Mouse (Mus musculus) CH12F3 (cell line): ENCODE measurements around the gene Slc39a13.
"Not testable (repeated sequence)": the region's sequence is repeated elsewhere in the genome, so short reads cannot be mapped to it uniquely, and the experiment has no call there.

Experiments
- in situ Hi-C: fragments of 300-500 bp; cut with MboI; formaldehyde crosslinking; loops from 2 replicates; pipeline ENCODE4 v1.14.3; 2020; ENCODE audit warnings: low sequenced_read_pairs

Gene Slc39a13

GRCm38 (mm10) chr2:91066455-91066854, 3.8 kb downstream of the Slc39a13 start:
- in situ Hi-C loops = no loop called here

GRCm38 (mm10) chr2:91065544-91065943, 4.7 kb downstream of the Slc39a13 start:
- in situ Hi-C loops = no loop called here

- in situ Hi-C loops = no loop called here
Measured at GRCm38 (mm10) chr2:91064211-91064610, 6.0 kb downstream of the Slc39a13 start.

GRCm38 (mm10) chr2:91062779-91063606, 7.2 kb downstream of the Slc39a13 start:
- in situ Hi-C loops = no loop called here

GRCm38 (mm10) chr2:91061849-91062481, 8.3 kb downstream of the Slc39a13 start:
- in situ Hi-C loops = no loop called here

GRCm38 (mm10) chr2:91060544-91061355, 9.5 kb downstream of the Slc39a13 start:
- in situ Hi-C loops = no loop called here

GRCm38 (mm10) chr2:91059376-91059775, 10.8 kb downstream of the Slc39a13 start:
- in situ Hi-C loops = loop anchor here (10.0 kb wide), 1 partner anchor 185 kb away; no protein-coding TSS in a partner anchor

GRCm38 (mm10) chr2:91058435-91058834, 11.8 kb downstream of the Slc39a13 start:
- in situ Hi-C loops = loop anchor here (10.0 kb wide), 1 partner anchor 184 kb away; no protein-coding TSS in a partner anchor

- in situ Hi-C loops = loop anchor here (10.0 kb wide), 1 partner anchor 179 kb away; no protein-coding TSS in a partner anchor
Measured at GRCm38 (mm10) chr2:91053934-91054382, 16.3 kb downstream of the Slc39a13 start, which contains the start of gene Psmc3. Gene Psmc3, plus strand, starts transcription at chr2:91054009.

GRCm38 (mm10) chr2:91053181-91053933, 16.9 kb downstream of the Slc39a13 start:
- in situ Hi-C loops = loop anchor here (10.0 kb wide), 1 partner anchor 179 kb away; no protein-coding TSS in a partner anchor

GRCm38 (mm10) chr2:91052752-91053151, 17.5 kb downstream of the Slc39a13 start:
- in situ Hi-C loops = loop anchor here (10.0 kb wide), 1 partner anchor 178 kb away; no protein-coding TSS in a partner anchor

GRCm38 (mm10) chr2:91051917-91052316, 18.3 kb downstream of the Slc39a13 start:
- in situ Hi-C loops = loop anchor here (10.0 kb wide), 1 partner anchor 177 kb away; no protein-coding TSS in a partner anchor

GRCm38 (mm10) chr2:91047359-91047758, 22.9 kb downstream of the Slc39a13 start:
- in situ Hi-C loops = no loop called here

- in situ Hi-C loops = not testable (repeated sequence)
Measured at GRCm38 (mm10) chr2:91045805-91046204, 24.4 kb downstream of the Slc39a13 start.

- in situ Hi-C loops = no loop called here
Measured at GRCm38 (mm10) chr2:91044727-91045126, 25.5 kb downstream of the Slc39a13 start.

- in situ Hi-C loops = no loop called here
Measured at GRCm38 (mm10) chr2:91042651-91043398, 27.4 kb downstream of the Slc39a13 start.

GRCm38 (mm10) chr2:91041786-91042185, 28.4 kb downstream of the Slc39a13 start:
- in situ Hi-C loops = no loop called here

- in situ Hi-C loops = no loop called here
Measured at GRCm38 (mm10) chr2:91035385-91035784, 34.8 kb downstream of the Slc39a13 start, which contains the start of gene Rapsn. Gene Rapsn, plus strand, starts transcription at chr2:91035620.

- in situ Hi-C loops = no loop called here
Measured at GRCm38 (mm10) chr2:91033000-91033399, 37.2 kb downstream of the Slc39a13 start.
